Mouse (Mus musculus): Measurements from ENCODE around the gene Ntng2. TPM values are rescaled to one million over a fixed set of nuclear protein-coding genes. Genes with fewer than 3 reads are reported as not detected.
A peak's percentile ranks its signal among the peaks of the same experiment; 100 is the strongest.

The Ntng2 gene
- total and polyA plus RNA-seq, 3 experiments = 5.4 to 19.1 TPM; not detected in 1

GRCm38 (mm10) chr2:29179810-29180209, 73.0 kb downstream of the Ntng2 start:
- Histone ChIP-seq H3K9ac (ENCODE audit: control insufficient read depth, low read depth, low read length, poor library complexity, severe bottlenecking) (no peak overlapping the region), H3K36me3 (ENCODE audit: control insufficient read depth in 1 of 2, insufficient read depth in 2 of 2, low read length in 2 of 2) (peaks cover 0 to 2% of the 10 kb centered on the region in 2 experiments; a peak in 2 of 4 replicates), H3K4me3 (ENCODE audit: control insufficient read depth in 1 of 2, insufficient read depth in 1 of 2, low read depth in 2 of 2, low read length in 2 of 2) (no peak overlapping the region), H3K27me3 (ENCODE audit: control insufficient read depth in 1 of 2, insufficient read depth in 2 of 2, low read length in 2 of 2) (no peaks in the 10 kb centered on the region), H3K4me1 (ENCODE audit: control insufficient read depth in 1 of 2, insufficient read depth in 2 of 2, low read length in 2 of 2) (no peaks in the 10 kb centered on the region), H3K27ac (ENCODE audit: control insufficient read depth, low read depth, low read length) (no peak overlapping the region), H3K79me2 (ENCODE audit: control insufficient read depth, insufficient read depth, low read length, poor library complexity) (no peaks in the 10 kb centered on the region), H3K9me3 (replicated peaks; ENCODE audit: insufficient read depth, low read length) (no peaks in the 10 kb centered on the region)
- DNase-seq (ENCODE audit: low read depth, low spot score) = peak; percentile 48
- TF ChIP-seq POLR2AphosphoS5 (IDR thresholded peaks at IDR 0.05; ENCODE audit: borderline replicate concordance, low read depth, low read length) (no peak), JUND (IDR thresholded peaks at IDR 0.05; ENCODE audit: low read depth, low read length) (no peak), RCOR1 (IDR thresholded peaks at IDR 0.05; ENCODE audit: low read depth, low read length) (no peak), SMC3 (IDR thresholded peaks at IDR 0.05; ENCODE audit: low read depth, low read length) (no peak), TBP (IDR thresholded peaks at IDR 0.05; ENCODE audit: low read depth, low read length) (no peak), USF1 (IDR thresholded peaks at IDR 0.05; ENCODE audit: low read depth, low read length) (no peak), ZKSCAN1 (IDR thresholded peaks at IDR 0.05; ENCODE audit: low read depth, low read length) (no peak), KAT2A (conservative IDR thresholded peaks at IDR 0.05; ENCODE audit: low read depth, low read length) (no peak), POLR2AphosphoS2 (IDR thresholded peaks at IDR 0.05; ENCODE audit: low read length) (no peak), UBTF (IDR thresholded peaks at IDR 0.05; ENCODE audit: borderline replicate concordance, insufficient read depth, low read depth, low read length) (no peak), MAFK (IDR thresholded peaks at IDR 0.05; ENCODE audit: borderline replicate concordance, low read depth, low read length) (no peak)

DNA sequence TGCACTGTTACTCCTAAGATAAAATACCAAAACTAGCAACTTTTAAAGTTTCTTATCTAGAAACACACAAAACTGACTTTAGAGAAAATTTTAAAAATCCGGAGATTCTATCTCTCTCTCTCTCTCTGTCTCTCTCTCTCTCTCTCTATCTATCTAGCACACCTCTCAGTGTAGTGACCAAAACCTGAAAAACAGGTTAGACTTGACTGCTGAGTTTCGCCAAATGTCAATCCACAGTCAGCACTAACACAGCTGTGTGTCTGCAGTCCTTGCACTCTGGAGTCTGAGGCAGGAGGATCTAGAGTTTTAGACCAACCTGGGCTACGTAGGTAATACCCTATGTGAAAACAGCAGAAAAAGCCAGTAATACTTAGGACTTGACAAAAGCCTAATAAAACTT, 77.9 kb downstream of the Ntng2 start:
- no peaks in the 10 kb centered on the region for H3K27me3 ChIP-seq (ENCODE audit: control insufficient read depth in 1 of 2, insufficient read depth in 2 of 2, low read length in 2 of 2)

More for the DNA sequence above, 77.9 kb downstream of the Ntng2 start:
- H3K4me3 ChIP-seq (ENCODE audit: control insufficient read depth in 1 of 2, insufficient read depth in 1 of 2, low read depth in 2 of 2, low read length in 2 of 2) = no peak overlapping the region
- H3K27ac ChIP-seq (ENCODE audit: control insufficient read depth, low read depth, low read length) = no peak overlapping the region
- no peaks in the 10 kb centered on the region for H3K4me1 ChIP-seq (ENCODE audit: control insufficient read depth in 1 of 2, insufficient read depth in 2 of 2, low read length in 2 of 2)
- H3K36me3 ChIP-seq (ENCODE audit: control insufficient read depth in 1 of 2, insufficient read depth in 2 of 2, low read length in 2 of 2) = peaks cover 0 to 3% of the 10 kb centered on the region in 2 experiments; a peak in 2 of 4 replicates
- no peak overlapping the region for H3K9ac ChIP-seq (ENCODE audit: control insufficient read depth, low read depth, low read length, poor library complexity, severe bottlenecking)
- H3K79me2 ChIP-seq (ENCODE audit: control insufficient read depth, insufficient read depth, low read length, poor library complexity) = no peaks in the 10 kb centered on the region
- no peaks in the 10 kb centered on the region for H3K9me3 ChIP-seq (replicated peaks; ENCODE audit: insufficient read depth, low read length)
- TF ChIP-seq CTCF (IDR thresholded peaks at IDR 0.05 in 2 of 3, conservative IDR thresholded peaks at IDR 0.05 in 1 of 3; ENCODE audit: control insufficient read depth in 1 of 3, insufficient read depth in 1 of 3, low read depth in 2 of 3, low read length in 3 of 3, poor library complexity in 1 of 3, severe bottlenecking in 1 of 3) (no peak), MAFK (IDR thresholded peaks at IDR 0.05; ENCODE audit: borderline replicate concordance, low read depth, low read length) (no peak), ELF1 (IDR thresholded peaks at IDR 0.05; ENCODE audit: low read depth, low read length) (no peak), TCF12 (IDR thresholded peaks at IDR 0.05; ENCODE audit: low read depth, low read length) (no peak), POLR2AphosphoS2 (IDR thresholded peaks at IDR 0.05; ENCODE audit: low read length) (no peak), MYC (IDR thresholded peaks at IDR 0.05; ENCODE audit: low read depth, low read length) (no peak), ZKSCAN1 (IDR thresholded peaks at IDR 0.05; ENCODE audit: low read depth, low read length) (no peak), ZNF384 (IDR thresholded peaks at IDR 0.05; ENCODE audit: low read depth, low read length) (no peak), BHLHE40 (IDR thresholded peaks at IDR 0.05; ENCODE audit: borderline replicate concordance, low read depth, low read length) (no peak), ZMIZ1 (IDR thresholded peaks at IDR 0.05; ENCODE audit: low read depth, low read length) (no peak), RAD21 (IDR thresholded peaks at IDR 0.05; ENCODE audit: low read depth, low read length) (no peak), UBTF (IDR thresholded peaks at IDR 0.05; ENCODE audit: borderline replicate concordance, insufficient read depth, low read depth, low read length) (no peak), TBP (IDR thresholded peaks at IDR 0.05; ENCODE audit: low read depth, low read length) (no peak), TAL1 (IDR thresholded peaks at IDR 0.05; ENCODE audit: low read length) (no peak)
- no peak for DNase-seq (ENCODE audit: low read depth, low spot score)

All from MEL (cell line).